Mouse (Mus musculus): ENCODE results near the gene Prodh2. TPM values are rescaled to one million over a fixed set of nuclear protein-coding genes. Genes with fewer than 3 reads are reported as not detected.
A peak's percentile ranks its signal among the peaks of the same experiment; 100 is the strongest.

The Prodh2 gene
- polyA plus RNA-seq, 1 experiment from 2014 or later, result not detected

GRCm38 (mm10) chr7:30551445-30552101 is 58.2 kb downstream of the Prodh2 start:
- peak overlapping the region; percentile 62 for H3K9ac ChIP-seq (ENCODE audit: low read depth, low read length)
- ATAC-seq, result peak; percentile 63
- WGBS, result 3% methylated on average over 10 of the region's 10 CpGs
- peak overlapping the region; percentile 91 for H3K4me2 ChIP-seq (ENCODE audit: low read length)
- H3K36me3 ChIP-seq (ENCODE audit: control insufficient read depth, insufficient read depth, low read length), result peaks cover 16% of the 10 kb centered on the region
- H3K4me1 ChIP-seq (ENCODE audit: control insufficient read depth, insufficient read depth, low read depth, low read length), result peaks cover 14% of the 10 kb centered on the region
- H3K9me3 ChIP-seq (ENCODE audit: control insufficient read depth, low read length), result no peaks in the 10 kb centered on the region
- peak overlapping the region; percentile 55 for H3K4me3 ChIP-seq (ENCODE audit: low read length)
- no peaks in the 10 kb centered on the region for H3K27me3 ChIP-seq (replicated peaks; ENCODE audit: control insufficient read depth, insufficient read depth, low read length)
- H3K27ac ChIP-seq (ENCODE audit: low read depth, low read length), result peak overlapping the region; percentile 89

DNA sequence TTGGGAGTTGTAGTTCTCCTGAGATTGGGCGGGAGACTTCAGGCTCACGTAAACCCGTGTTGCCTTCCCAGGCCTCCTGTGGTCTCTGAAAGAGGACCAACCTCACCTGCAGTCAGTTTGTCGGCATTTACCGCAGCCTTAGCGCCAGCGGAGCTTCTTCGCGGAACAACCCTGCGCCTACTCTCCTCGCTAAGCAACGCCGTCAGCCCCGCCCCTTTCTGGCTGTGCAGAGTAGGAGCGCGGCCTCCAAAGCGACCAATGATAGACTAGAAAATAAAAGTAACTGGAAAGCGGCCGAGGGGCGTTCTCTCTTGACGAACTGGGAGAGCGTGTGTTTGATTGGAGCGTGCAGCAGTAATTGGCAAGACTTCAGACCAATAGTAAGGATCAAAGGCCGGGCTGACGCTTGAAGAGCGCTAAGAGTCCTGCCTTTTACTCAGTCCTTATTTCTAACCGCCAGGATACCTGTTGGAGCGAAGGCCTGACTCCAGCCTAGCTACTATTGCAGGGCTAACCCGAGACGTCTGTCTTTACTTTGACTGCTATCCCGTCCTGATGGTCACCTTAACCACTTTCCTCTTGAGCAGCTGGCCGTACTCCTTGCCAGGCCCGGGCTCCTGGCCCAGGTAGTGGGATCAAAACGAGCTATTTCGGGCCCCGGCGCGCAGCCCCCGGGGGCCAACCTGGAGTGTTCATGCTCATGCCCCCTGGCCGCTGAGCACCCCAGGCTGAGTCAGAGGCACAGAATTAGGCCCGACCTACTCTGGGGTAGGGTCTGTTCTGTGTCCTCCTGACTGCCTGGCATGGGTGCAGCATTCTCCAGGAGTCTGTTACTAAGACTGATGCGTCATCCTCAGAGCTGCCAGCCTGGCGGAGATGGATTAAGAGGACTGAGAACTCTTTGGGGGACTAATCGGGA is 58.9 kb downstream of the Prodh2 start, which contains the start of the genes Hspb6 and Proser3:
Gene Hspb6 (plus strand): TSS at position 77 of the 919 bp plus-strand sequence.
Gene Proser3 (minus strand): TSS at position 198 of the 919 bp plus-strand sequence.
- Histone ChIP-seq H3K9ac (ENCODE audit: low read depth, low read length) (peak within 1 kb of the TSS; percentile 65), H3K27ac (ENCODE audit: low read depth, low read length) (peak within 1 kb of the TSS; percentile 89), H3K9me3 (ENCODE audit: control insufficient read depth, low read length) (no peaks in the 10 kb centered on the region), H3K4me2 (ENCODE audit: low read length) (peak within 1 kb of the TSS; percentile 91), H3K36me3 (ENCODE audit: control insufficient read depth, insufficient read depth, low read length) (peaks cover 23% of the 10 kb centered on the region), H3K4me3 (ENCODE audit: low read length) (peak within 1 kb of the TSS; percentile 55), H3K4me1 (ENCODE audit: control insufficient read depth, insufficient read depth, low read depth, low read length) (peaks cover 14% of the 10 kb centered on the region), H3K27me3 (replicated peaks; ENCODE audit: control insufficient read depth, insufficient read depth, low read length) (no peaks in the 10 kb centered on the region)
- under 1% methylated on average over 44 of the region's 44 CpGs for WGBS
- ATAC-seq, result peak; percentile 96

GRCm38 (mm10) chr7:30553021-30553589 is 59.7 kb downstream of the Prodh2 start:
- H3K27me3 ChIP-seq (replicated peaks; ENCODE audit: control insufficient read depth, insufficient read depth, low read length), result no peaks in the 10 kb centered on the region
- H3K27ac ChIP-seq (ENCODE audit: low read depth, low read length), result peak overlapping the region; percentile 81
- 5% methylated on average over 23 of the region's 23 CpGs for WGBS
- H3K4me2 ChIP-seq (ENCODE audit: low read length), result peak overlapping the region; percentile 91
- H3K4me3 ChIP-seq (ENCODE audit: low read length), result peak overlapping the region; percentile 55
- no peaks in the 10 kb centered on the region for H3K9me3 ChIP-seq (ENCODE audit: control insufficient read depth, low read length)
- H3K36me3 ChIP-seq (ENCODE audit: control insufficient read depth, insufficient read depth, low read length), result peaks cover 23% of the 10 kb centered on the region
- H3K9ac ChIP-seq (ENCODE audit: low read depth, low read length), result peak overlapping the region; percentile 65
- ATAC-seq, result no peak
- peaks cover 15% of the 10 kb centered on the region for H3K4me1 ChIP-seq (ENCODE audit: control insufficient read depth, insufficient read depth, low read depth, low read length)

DNA sequence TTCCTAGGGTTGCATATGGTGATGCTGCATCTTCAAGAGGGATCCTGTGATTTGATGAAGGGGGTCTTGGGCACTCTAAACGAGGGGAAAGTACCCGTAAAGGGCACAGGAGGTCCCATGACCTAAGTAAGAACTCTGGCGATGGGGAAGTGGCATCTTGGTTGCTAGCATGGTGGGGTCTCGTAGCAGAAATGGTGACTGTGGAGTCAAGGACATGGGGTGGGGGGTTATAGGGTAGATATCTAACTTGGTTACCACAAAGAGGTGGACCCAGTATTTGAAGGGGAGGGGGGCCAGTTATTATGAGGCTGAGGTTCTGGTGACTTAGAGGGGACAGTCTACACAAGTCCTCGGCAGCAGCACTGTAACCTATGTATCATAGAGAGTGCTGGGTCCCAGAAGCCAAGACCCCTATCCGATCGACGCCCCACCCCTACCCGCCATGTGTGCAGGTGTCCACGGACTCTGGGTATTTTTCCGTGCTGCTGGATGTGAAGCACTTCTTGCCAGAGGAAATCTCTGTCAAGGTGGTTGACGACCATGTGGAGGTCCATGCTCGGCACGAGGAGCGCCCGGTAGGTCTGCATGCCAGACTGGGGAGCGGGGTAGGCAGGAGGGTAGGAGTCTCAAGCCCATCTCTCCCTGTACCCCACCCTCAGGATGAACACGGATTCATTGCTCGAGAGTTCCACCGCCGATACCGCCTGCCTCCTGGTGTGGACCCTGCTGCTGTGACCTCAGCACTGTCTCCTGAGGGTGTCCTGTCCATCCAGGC is 60.6 kb downstream of the Prodh2 start:
- no peaks in the 10 kb centered on the region for H3K9me3 ChIP-seq (ENCODE audit: control insufficient read depth, low read length)
- peak overlapping the region; percentile 91 for H3K4me2 ChIP-seq (ENCODE audit: low read length)
- peak overlapping the region; percentile 55; the same call in 1 of the 2 replicates for H3K4me3 ChIP-seq (ENCODE audit: low read length)
- ATAC-seq, result no peak
- peaks cover 24% of the 10 kb centered on the region for H3K4me1 ChIP-seq (ENCODE audit: control insufficient read depth, insufficient read depth, low read depth, low read length)
- H3K27me3 ChIP-seq (replicated peaks; ENCODE audit: control insufficient read depth, insufficient read depth, low read length), result no peaks in the 10 kb centered on the region
- no peak overlapping the region for H3K27ac ChIP-seq (ENCODE audit: low read depth, low read length)
- peak overlapping the region; percentile 65 for H3K9ac ChIP-seq (ENCODE audit: low read depth, low read length)
- 88% methylated on average over 20 of the region's 22 CpGs for WGBS
- H3K36me3 ChIP-seq (ENCODE audit: control insufficient read depth, insufficient read depth, low read length), result peaks cover 23% of the 10 kb centered on the region

DNA sequence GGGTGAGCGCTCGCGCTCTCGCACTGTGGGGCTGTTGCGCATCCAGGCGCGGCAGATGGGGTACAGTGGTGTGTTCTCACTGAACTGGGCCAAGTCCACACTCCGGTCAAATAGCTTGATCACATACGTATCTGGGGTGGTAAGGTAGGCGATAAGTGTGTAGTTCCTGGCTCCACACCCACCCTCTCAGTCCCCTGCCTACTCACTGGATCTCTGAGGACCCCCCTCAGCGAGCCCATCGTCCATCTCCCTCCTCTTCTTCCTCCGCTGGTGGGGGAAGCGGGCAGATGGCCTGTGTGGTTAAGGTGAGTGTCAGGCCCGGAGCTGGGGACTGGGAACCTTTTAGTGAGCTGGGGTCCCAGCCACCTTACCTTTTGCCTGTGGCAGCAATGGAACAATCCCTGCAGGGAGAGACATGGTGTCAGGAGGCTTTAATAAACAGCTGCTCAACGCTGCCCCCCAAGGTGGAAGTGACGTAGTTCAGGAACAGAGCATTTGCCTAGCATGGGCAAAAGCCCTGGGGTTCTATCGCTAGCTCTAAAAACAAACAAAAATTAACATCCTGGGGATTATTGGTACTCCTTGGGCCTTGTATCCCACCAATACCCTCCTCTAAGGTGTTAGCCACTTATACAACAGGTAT is 63.6 kb downstream of the Prodh2 start:
- peaks cover 31% of the 10 kb centered on the region for H3K4me1 ChIP-seq (ENCODE audit: control insufficient read depth, insufficient read depth, low read depth, low read length)
- no peak overlapping the region for H3K4me3 ChIP-seq (ENCODE audit: low read length)
- no peak for ATAC-seq
- no peak overlapping the region for H3K9ac ChIP-seq (ENCODE audit: low read depth, low read length)
- H3K4me2 ChIP-seq (ENCODE audit: low read length), result no peak overlapping the region
- no peaks in the 10 kb centered on the region for H3K27me3 ChIP-seq (replicated peaks; ENCODE audit: control insufficient read depth, insufficient read depth, low read length)
- WGBS, result 94% methylated on average over 18 of the region's 18 CpGs
- no peak overlapping the region for H3K27ac ChIP-seq (ENCODE audit: low read depth, low read length)
- H3K36me3 ChIP-seq (ENCODE audit: control insufficient read depth, insufficient read depth, low read length), result peaks cover 23% of the 10 kb centered on the region
- no peaks in the 10 kb centered on the region for H3K9me3 ChIP-seq (ENCODE audit: control insufficient read depth, low read length)

DNA sequence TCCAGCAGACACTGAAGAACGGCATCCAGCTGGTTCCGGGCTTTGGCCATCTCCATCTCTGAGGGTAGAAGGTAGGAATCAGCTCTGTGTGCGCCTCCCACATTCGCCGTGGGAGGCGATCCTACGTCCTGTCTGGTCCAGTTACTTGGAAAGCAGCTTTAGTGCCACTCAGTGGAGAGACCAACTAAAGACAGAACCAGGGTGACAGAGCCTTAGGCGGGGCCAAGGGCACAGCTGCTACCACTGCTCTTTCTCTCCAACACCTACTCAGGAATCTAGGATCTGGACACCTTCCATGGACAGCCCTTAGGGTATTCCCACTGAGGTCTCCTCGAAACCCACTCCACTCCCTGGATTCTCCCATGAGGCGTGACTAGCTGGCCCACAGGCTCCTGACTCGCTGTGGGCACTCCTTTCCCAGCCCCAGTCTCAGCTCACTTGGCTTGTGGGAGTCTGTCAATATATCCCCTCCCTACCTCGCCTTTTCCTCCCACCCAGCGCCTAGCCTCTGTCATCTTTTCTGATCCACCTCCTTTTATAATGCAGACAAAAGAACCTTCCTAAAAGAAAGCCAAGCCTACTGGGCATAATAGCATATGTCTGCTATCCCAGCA is 64.6 kb downstream of the Prodh2 start:
- H3K4me2 ChIP-seq (ENCODE audit: low read length), result peak overlapping the region; percentile 99
- peaks cover 23% of the 10 kb centered on the region for H3K36me3 ChIP-seq (ENCODE audit: control insufficient read depth, insufficient read depth, low read length)
- ATAC-seq, result no peak
- H3K9me3 ChIP-seq (ENCODE audit: control insufficient read depth, low read length), result no peaks in the 10 kb centered on the region
- no peak overlapping the region for H3K9ac ChIP-seq (ENCODE audit: low read depth, low read length)
- H3K4me1 ChIP-seq (ENCODE audit: control insufficient read depth, insufficient read depth, low read depth, low read length), result peaks cover 26% of the 10 kb centered on the region
- no peak overlapping the region; the same call in 1 of the 2 replicates for H3K4me3 ChIP-seq (ENCODE audit: low read length)
- WGBS, result 89% methylated on average over 13 of the region's 13 CpGs
- H3K27me3 ChIP-seq (replicated peaks; ENCODE audit: control insufficient read depth, insufficient read depth, low read length), result no peaks in the 10 kb centered on the region
- H3K27ac ChIP-seq (ENCODE audit: low read depth, low read length), result no peak overlapping the region

- H3K4me3 ChIP-seq (ENCODE audit: low read length), result peak overlapping the region; percentile 62
- peak; percentile 0; the same call in 1 of the 2 replicates for ATAC-seq
- H3K4me2 ChIP-seq (ENCODE audit: low read length), result peak overlapping the region; percentile 99
- peaks cover 20% of the 10 kb centered on the region for H3K4me1 ChIP-seq (ENCODE audit: control insufficient read depth, insufficient read depth, low read depth, low read length)
- H3K27ac ChIP-seq (ENCODE audit: low read depth, low read length), result peak overlapping the region; percentile 64
- WGBS, result 16% methylated on average over 12 of the region's 12 CpGs
- peaks cover 23% of the 10 kb centered on the region for H3K36me3 ChIP-seq (ENCODE audit: control insufficient read depth, insufficient read depth, low read length)
- no peaks in the 10 kb centered on the region for H3K27me3 ChIP-seq (replicated peaks; ENCODE audit: control insufficient read depth, insufficient read depth, low read length)
- H3K9me3 ChIP-seq (ENCODE audit: control insufficient read depth, low read length), result no peaks in the 10 kb centered on the region
- H3K9ac ChIP-seq (ENCODE audit: low read depth, low read length), result peak overlapping the region; percentile 74
Observed at GRCm38 (mm10) chr7:30558656-30559442, 65.4 kb downstream of the Prodh2 start.
